Mouse (Mus musculus) lung, postnatal 0 days (tissue): ENCODE results near the gene Tnfaip3.

Source experiments
- CTCF ChIP-seq: IDR thresholded peaks from 2 replicates; pipeline ENCODE4 v1.5.1; 2016; ENCODE audit warnings: antibody characterized with exemption, mild to moderate bottlenecking
- EP300 ChIP-seq: IDR thresholded peaks from 2 replicates; pipeline ENCODE4 v1.6.1; 2016; ENCODE audit warnings: antibody characterized with exemption, mild to moderate bottlenecking, control low read depth

- TF ChIP-seq EP300 (no peak), CTCF (no peak)
These were observed 24.4 kb downstream of the Tnfaip3 start for GRCm38 (mm10) chr10:18991057-18991456.
